Mouse (Mus musculus): ENCODE data around the gene Dpp10. TPM values are rescaled to one million over a fixed set of nuclear protein-coding genes. Genes with fewer than 3 reads are reported as not detected.

Dpp10 gene
- polyA plus RNA-seq, 1 experiment: not detected

DNA sequence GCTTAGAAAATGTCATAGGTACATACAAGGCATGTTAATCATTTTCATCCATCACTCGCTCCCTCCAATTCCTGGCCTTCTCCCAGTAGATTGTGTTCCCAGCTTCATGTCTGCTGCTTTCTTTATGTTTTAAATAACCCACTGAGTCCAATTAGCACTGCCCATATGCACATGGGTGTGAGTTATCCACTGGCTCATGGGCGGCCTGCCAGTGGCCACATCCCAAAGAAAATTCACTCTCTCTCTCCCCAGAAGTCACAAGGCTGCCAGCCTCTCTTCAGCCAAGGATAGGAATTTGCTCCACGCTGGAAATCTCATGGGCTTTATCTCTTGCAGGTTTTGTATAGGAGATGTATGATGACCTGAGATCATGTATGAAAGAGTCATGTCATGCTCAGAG, 338.1 kb downstream of the Dpp10 start:
- no peak for DNase-seq
- WGBS: 68% methylated on average over 3 of the region's 3 CpGs
- H3K4me1 ChIP-seq (ENCODE audit: control insufficient read depth, insufficient read depth, low read length): no peaks in the 10 kb centered on the region
- TF ChIP-seq POLR2A (IDR thresholded peaks at IDR 0.05; ENCODE audit: borderline replicate concordance, extremely low read depth, low read depth, low read length) (no peak), CTCF (IDR thresholded peaks at IDR 0.05; ENCODE audit: insufficient read depth, low read length) (no peak)
- H3K4me3 ChIP-seq (replicated peaks; ENCODE audit: extremely low read depth, low read depth, low read length): no peak overlapping the region

DNA sequence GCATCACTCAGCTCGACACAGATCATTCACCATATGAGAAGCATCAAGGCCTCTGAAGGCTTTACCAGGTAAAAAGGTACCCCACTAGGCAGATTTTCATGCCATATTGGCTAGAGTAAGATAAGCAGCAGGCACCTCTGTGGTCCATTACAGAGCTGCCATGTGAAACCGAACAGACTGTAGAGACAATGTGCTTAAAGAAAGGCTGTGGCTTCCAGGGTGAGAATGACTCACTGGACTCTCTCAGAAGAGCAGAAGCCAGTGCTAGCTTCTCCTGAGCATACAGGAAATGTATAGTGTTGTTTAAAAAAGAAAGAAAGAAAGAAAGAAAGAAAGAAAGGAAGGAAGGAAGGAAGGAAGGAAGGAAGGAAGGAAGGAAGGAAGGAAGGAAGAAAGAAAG, 386.9 kb downstream of the Dpp10 start:
- Histone ChIP-seq H3K4me3 (replicated peaks; ENCODE audit: extremely low read depth, low read depth, low read length) (no peak overlapping the region), H3K4me1 (ENCODE audit: control insufficient read depth, insufficient read depth, low read length) (no peaks in the 10 kb centered on the region)
- WGBS: 68% methylated on average over 2 of the region's 2 CpGs
- DNase-seq: no peak
- TF ChIP-seq POLR2A (IDR thresholded peaks at IDR 0.05; ENCODE audit: borderline replicate concordance, extremely low read depth, low read depth, low read length) (no peak), CTCF (IDR thresholded peaks at IDR 0.05; ENCODE audit: insufficient read depth, low read length) (no peak)

DNA sequence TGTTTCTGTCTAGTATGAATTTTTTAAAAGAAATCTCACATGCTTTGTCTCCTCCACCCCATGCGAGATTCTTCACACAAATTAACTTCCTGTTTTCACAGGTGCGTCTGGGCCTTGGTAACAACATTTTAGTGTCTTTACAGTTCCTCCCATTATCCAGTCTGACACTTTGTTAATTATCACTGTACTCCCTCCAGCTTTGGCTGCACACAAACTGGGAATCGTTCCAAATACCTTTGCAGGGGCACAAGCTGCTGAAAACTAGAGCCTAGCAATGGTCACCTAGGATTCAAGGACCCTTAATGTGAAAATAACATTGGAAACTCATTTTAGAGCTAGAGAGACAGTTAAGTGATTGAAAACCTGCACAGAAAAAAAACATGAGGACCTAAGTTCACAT, 388.8 kb downstream of the Dpp10 start:
- H3K4me3 ChIP-seq (replicated peaks; ENCODE audit: extremely low read depth, low read depth, low read length): no peak overlapping the region
- TF ChIP-seq CTCF (IDR thresholded peaks at IDR 0.05; ENCODE audit: insufficient read depth, low read length) (no peak), POLR2A (IDR thresholded peaks at IDR 0.05; ENCODE audit: borderline replicate concordance, extremely low read depth, low read depth, low read length) (no peak)
- 33% methylated on average over 3 of the region's 3 CpGs for WGBS
- no peaks in the 10 kb centered on the region for H3K4me1 ChIP-seq (ENCODE audit: control insufficient read depth, insufficient read depth, low read length)
- DNase-seq: no peak

DNA sequence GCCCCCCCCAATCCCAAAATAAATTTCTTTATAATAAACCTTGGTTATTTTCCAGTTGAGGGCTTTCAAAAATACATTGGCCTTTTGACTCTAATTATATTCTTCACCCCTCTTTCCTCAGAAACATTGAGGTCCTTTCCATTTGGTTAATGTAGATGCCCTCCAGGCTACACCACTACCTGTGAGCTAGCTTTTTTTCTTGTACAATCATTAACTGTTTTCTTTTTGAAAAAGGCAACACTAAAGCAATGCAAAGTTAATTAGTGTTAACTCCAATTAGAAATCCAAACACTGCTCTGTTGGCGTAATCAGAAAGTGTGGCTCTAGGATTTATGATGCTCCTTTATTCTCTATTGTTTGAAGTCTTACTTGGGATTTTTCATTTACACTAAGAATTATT, 407.5 kb downstream of the Dpp10 start:
- DNase-seq: no peak
- no peaks in the 10 kb centered on the region for H3K4me1 ChIP-seq (ENCODE audit: control insufficient read depth, insufficient read depth, low read length)
- TF ChIP-seq POLR2A (IDR thresholded peaks at IDR 0.05; ENCODE audit: borderline replicate concordance, extremely low read depth, low read depth, low read length) (no peak), CTCF (IDR thresholded peaks at IDR 0.05; ENCODE audit: insufficient read depth, low read length) (no peak)
- WGBS: 87% methylated on average over 1 of the region's 1 CpGs
- H3K4me3 ChIP-seq (replicated peaks; ENCODE audit: extremely low read depth, low read depth, low read length): no peak overlapping the region

DNA sequence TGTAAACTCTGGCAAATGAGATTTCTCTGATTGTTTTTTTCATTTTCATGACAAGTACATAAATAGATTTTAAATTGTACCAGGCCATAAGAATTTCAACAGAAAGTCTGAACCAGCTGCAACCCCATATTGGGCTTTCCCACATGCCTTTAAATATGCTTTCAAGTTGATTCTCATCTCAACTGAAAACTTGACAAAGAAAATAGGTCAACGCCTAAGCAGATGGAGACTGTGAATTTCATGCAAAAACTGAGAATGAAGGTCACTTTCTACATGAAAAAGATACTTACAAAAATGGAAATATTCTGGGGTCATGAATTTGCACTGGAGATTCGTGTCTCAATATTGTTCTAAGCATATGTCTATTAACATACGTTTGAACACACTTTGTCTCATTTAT, 417.1 kb downstream of the Dpp10 start:
- no peak for DNase-seq
- H3K4me3 ChIP-seq (replicated peaks; ENCODE audit: extremely low read depth, low read depth, low read length): no peak overlapping the region
- TF ChIP-seq CTCF (IDR thresholded peaks at IDR 0.05; ENCODE audit: insufficient read depth, low read length): no peak
- TF ChIP-seq POLR2A (IDR thresholded peaks at IDR 0.05; ENCODE audit: borderline replicate concordance, extremely low read depth, low read depth, low read length): no peak
- no peaks in the 10 kb centered on the region for H3K4me1 ChIP-seq (ENCODE audit: control insufficient read depth, insufficient read depth, low read length)
- WGBS: 74% methylated on average over 3 of the region's 3 CpGs

DNA sequence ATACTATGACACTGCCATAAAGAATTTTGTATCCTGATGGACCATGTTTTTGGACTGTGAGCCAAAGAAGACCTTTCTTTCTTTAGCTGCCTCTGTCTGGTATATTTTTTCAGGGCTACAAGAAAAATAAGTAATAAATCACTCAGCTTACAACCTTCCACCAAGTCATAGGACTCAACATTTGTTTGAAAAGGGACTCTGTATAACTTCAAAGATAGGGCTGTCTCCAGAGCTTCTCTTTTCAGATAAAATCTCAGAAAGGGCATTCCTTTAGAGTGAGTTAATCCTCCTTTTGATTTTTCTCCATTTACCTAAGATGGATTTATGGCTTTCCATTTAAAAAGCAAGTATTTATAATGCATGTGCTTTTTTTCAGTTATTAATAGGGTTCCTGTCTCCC, 460.5 kb downstream of the Dpp10 start:
- no peaks in the 10 kb centered on the region for H3K4me1 ChIP-seq (ENCODE audit: control insufficient read depth, insufficient read depth, low read length)
- no peak for TF ChIP-seq CTCF (IDR thresholded peaks at IDR 0.05; ENCODE audit: insufficient read depth, low read length)
- no peak for TF ChIP-seq POLR2A (IDR thresholded peaks at IDR 0.05; ENCODE audit: borderline replicate concordance, extremely low read depth, low read depth, low read length)
- DNase-seq: no peak
- no peak overlapping the region for H3K4me3 ChIP-seq (replicated peaks; ENCODE audit: extremely low read depth, low read depth, low read length)

DNA sequence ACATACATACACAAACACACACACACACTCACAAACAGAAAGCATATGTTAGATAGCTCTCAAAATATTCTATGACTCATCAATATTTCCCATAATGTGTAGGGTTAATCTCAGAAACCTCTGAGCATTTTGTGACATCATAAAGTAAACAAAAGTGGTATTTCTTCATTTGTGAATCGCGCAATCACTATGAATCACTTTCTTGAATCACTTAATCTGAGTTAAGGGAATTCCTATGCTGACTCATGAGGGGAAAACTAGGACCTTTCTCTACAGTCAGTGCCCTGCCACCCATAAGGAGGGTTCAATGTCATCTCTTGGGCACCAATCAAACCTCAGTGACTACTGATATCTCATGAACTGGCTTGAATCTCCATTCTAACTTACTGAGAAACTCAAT, 465.2 kb downstream of the Dpp10 start:
- no peak for TF ChIP-seq POLR2A (IDR thresholded peaks at IDR 0.05; ENCODE audit: borderline replicate concordance, extremely low read depth, low read depth, low read length)
- TF ChIP-seq CTCF (IDR thresholded peaks at IDR 0.05; ENCODE audit: insufficient read depth, low read length): no peak
- no peak for DNase-seq
- no peak overlapping the region for H3K4me3 ChIP-seq (replicated peaks; ENCODE audit: extremely low read depth, low read depth, low read length)
- H3K4me1 ChIP-seq (ENCODE audit: control insufficient read depth, insufficient read depth, low read length): no peaks in the 10 kb centered on the region
- 80% methylated on average over 2 of the region's 2 CpGs for WGBS

DNA sequence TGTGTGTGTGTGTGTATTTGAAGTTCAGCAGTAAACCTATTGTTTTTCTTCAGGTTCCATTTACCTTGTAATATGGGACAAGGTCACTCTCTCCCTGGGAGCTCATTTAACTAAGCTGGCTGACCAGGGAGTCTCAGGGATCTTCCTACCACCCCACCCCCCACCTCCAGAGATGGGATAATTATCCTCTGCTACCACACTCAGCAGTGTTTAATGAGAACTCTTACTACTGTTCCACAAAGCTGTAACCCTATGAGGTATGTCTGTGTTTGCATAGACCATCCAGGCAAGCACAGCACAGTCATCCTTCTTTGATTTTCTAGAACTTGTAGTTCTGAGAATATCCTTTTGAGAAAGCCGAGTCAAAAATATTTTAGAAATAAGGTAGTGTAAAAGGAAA, 471.6 kb downstream of the Dpp10 start:
- Histone ChIP-seq H3K4me1 (ENCODE audit: control insufficient read depth, insufficient read depth, low read length) (no peaks in the 10 kb centered on the region), H3K4me3 (replicated peaks; ENCODE audit: extremely low read depth, low read depth, low read length) (no peak overlapping the region)
- WGBS: 54% methylated on average over 1 of the region's 1 CpGs
- DNase-seq: no peak
- TF ChIP-seq POLR2A (IDR thresholded peaks at IDR 0.05; ENCODE audit: borderline replicate concordance, extremely low read depth, low read depth, low read length): no peak
- no peak for TF ChIP-seq CTCF (IDR thresholded peaks at IDR 0.05; ENCODE audit: insufficient read depth, low read length)

DNA sequence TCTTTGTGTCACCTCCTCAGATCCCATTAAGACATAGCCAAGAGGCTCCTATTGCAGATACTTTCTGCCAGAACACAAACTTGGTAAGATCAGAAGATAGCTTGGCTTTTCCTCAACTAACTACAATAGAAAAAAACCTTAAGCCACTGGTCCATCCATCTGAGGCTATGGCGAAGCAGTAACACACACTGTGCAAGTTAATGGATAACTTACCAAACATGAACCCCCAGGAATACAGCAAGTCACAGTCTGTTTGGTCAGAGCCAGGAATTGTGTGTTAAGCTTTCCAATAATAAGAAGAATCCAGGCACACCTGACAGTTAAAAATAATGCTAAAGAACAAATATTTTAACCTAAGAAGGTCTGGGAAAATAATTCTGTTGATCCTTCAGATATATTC, 502.9 kb downstream of the Dpp10 start:
- DNase-seq: no peak
- TF ChIP-seq POLR2A (IDR thresholded peaks at IDR 0.05; ENCODE audit: borderline replicate concordance, extremely low read depth, low read depth, low read length) (no peak), CTCF (IDR thresholded peaks at IDR 0.05; ENCODE audit: insufficient read depth, low read length) (no peak)
- no peak overlapping the region for H3K4me3 ChIP-seq (replicated peaks; ENCODE audit: extremely low read depth, low read depth, low read length)
- 67% methylated on average over 1 of the region's 1 CpGs for WGBS
- H3K4me1 ChIP-seq (ENCODE audit: control insufficient read depth, insufficient read depth, low read length): no peaks in the 10 kb centered on the region

DNA sequence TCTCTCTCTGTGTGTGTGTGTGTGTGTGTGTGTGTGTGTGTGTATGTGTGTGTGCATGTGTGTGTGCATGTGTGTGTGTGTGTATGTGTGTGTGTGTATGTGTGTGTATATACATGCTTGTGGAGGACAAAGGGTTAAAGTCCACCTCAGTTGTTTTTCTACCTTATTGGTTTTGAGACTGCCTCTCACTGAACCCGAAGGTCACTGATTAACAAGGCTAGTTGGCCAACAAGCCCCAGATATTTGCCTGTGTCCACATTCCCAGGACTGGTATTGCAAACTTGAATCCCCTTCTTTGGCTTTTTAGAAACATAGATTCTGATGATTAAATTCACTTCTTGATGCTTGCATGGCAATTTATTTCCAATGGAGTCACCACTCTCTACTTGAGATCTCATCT, 577.6 kb downstream of the Dpp10 start:
- Histone ChIP-seq H3K4me1 (ENCODE audit: control insufficient read depth, insufficient read depth, low read length) (no peaks in the 10 kb centered on the region), H3K4me3 (replicated peaks; ENCODE audit: extremely low read depth, low read depth, low read length) (no peak overlapping the region)
- DNase-seq: no peak
- TF ChIP-seq POLR2A (IDR thresholded peaks at IDR 0.05; ENCODE audit: borderline replicate concordance, extremely low read depth, low read depth, low read length): no peak
- no peak for TF ChIP-seq CTCF (IDR thresholded peaks at IDR 0.05; ENCODE audit: insufficient read depth, low read length)
- 24% methylated on average over 1 of the region's 1 CpGs for WGBS

DNA sequence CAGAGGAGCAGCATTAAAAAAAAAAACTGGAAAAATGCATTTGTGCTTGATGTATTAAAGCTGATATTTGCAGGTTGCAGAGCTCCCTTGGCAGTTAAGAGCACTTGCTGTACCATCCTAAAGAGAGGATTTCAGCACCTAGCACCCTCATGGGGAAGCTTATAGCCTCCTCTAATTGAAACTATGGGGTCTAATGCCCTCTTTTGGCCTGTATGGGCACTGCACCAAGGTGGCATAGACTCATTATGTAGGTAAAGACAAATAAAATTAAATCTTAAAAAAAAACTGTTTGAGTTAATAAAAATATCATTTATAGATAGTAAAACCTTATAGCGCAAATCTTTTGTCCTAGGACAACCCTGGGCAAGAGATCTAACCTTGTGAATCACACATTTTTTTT, 631.2 kb downstream of the Dpp10 start:
- Histone ChIP-seq H3K4me3 (replicated peaks; ENCODE audit: extremely low read depth, low read depth, low read length) (no peak overlapping the region), H3K4me1 (ENCODE audit: control insufficient read depth, insufficient read depth, low read length) (no peaks in the 10 kb centered on the region)
- TF ChIP-seq POLR2A (IDR thresholded peaks at IDR 0.05; ENCODE audit: borderline replicate concordance, extremely low read depth, low read depth, low read length) (no peak), CTCF (IDR thresholded peaks at IDR 0.05; ENCODE audit: insufficient read depth, low read length) (no peak)
- no peak for DNase-seq
- 43% methylated on average over 1 of the region's 1 CpGs for WGBS
